Mouse (Mus musculus): ENCODE measurements around the gene Pold1.

Gene Pold1

GRCm38 (mm10) chr7:44527483-44528398, 20.9 kb downstream of the Pold1 start:
- intact Hi-C loops (cut with DNase I), result loop anchor here (10.0 kb wide), 1 partner anchor 127 kb away; no protein-coding TSS in a partner anchor

- intact Hi-C loops (cut with DNase I), result loop anchor here (10.0 kb wide), 1 partner anchor 128 kb away; no protein-coding TSS in a partner anchor
Observed at GRCm38 (mm10) chr7:44526414-44527154, 22.1 kb downstream of the Pold1 start.

GRCm38 (mm10) chr7:44525126-44525832, 23.4 kb downstream of the Pold1 start:
- intact Hi-C loops (cut with DNase I), result loop anchor here (10.0 kb wide), 1 partner anchor 130 kb away; no protein-coding TSS in a partner anchor

GRCm38 (mm10) chr7:44524502-44524901, 24.1 kb downstream of the Pold1 start, which contains the start of gene Mybpc2:
Mybpc2 (minus strand) TSS chr7:44524656.
- intact Hi-C loops (cut with DNase I), result loop anchor here (5.0 to 10.0 kb wide), 2 partner anchors 38 to 130 kb away; no protein-coding TSS in a partner anchor

- intact Hi-C loops (cut with DNase I), result loop anchor here (5.0 to 10.0 kb wide), 2 partner anchors 39 to 132 kb away; no protein-coding TSS in a partner anchor
Observed at GRCm38 (mm10) chr7:44523056-44523455, 25.6 kb downstream of the Pold1 start.

- intact Hi-C loops (cut with DNase I), result loop anchor here (5.0 to 10.0 kb wide), 2 partner anchors 41 to 133 kb away; no protein-coding TSS in a partner anchor
Observed at GRCm38 (mm10) chr7:44521710-44522109, 26.9 kb downstream of the Pold1 start.

- intact Hi-C loops (cut with DNase I), result loop anchor here (5.0 to 10.0 kb wide), 2 partner anchors 41 to 134 kb away; no protein-coding TSS in a partner anchor
Observed at GRCm38 (mm10) chr7:44520990-44521389, 27.7 kb downstream of the Pold1 start.

GRCm38 (mm10) chr7:44519240-44519913, 29.3 kb downstream of the Pold1 start:
- intact Hi-C loops (cut with DNase I), result no loop called here

- intact Hi-C loops (cut with DNase I), result no loop called here
Observed at GRCm38 (mm10) chr7:44507491-44507890, 41.2 kb downstream of the Pold1 start.

GRCm38 (mm10) chr7:44501563-44502115, 47.0 kb downstream of the Pold1 start:
- intact Hi-C loops (cut with DNase I), result loop anchor here (2.0 kb wide), 1 partner anchor 59 kb away; no protein-coding TSS in a partner anchor

GRCm38 (mm10) chr7:44500046-44500445, 48.6 kb downstream of the Pold1 start:
- intact Hi-C loops (cut with DNase I), result no loop called here

GRCm38 (mm10) chr7:44498922-44499321, 49.7 kb downstream of the Pold1 start:
- intact Hi-C loops (cut with DNase I), result no loop called here

- intact Hi-C loops (cut with DNase I), result no loop called here
Observed at GRCm38 (mm10) chr7:44497361-44498055, 51.1 kb downstream of the Pold1 start.

- intact Hi-C loops (cut with DNase I), result no loop called here
Observed at GRCm38 (mm10) chr7:44496771-44497109, 51.9 kb downstream of the Pold1 start.

GRCm38 (mm10) chr7:44495992-44496770, 52.5 kb downstream of the Pold1 start, which contains the start of the genes Emc10 and Fam71e1:
Emc10 (minus strand) TSS chr7:44496529.
Fam71e1 (plus strand) TSS chr7:44496581.
- intact Hi-C loops (cut with DNase I), result no loop called here

GRCm38 (mm10) chr7:44495086-44495485, 53.6 kb downstream of the Pold1 start:
- intact Hi-C loops (cut with DNase I), result no loop called here

- intact Hi-C loops (cut with DNase I), result no loop called here
Observed at GRCm38 (mm10) chr7:44494681-44495080, 54.0 kb downstream of the Pold1 start.

- intact Hi-C loops (cut with DNase I), result no loop called here
Observed at GRCm38 (mm10) chr7:44492166-44492826, 56.4 kb downstream of the Pold1 start.
